Mouse (Mus musculus) G1E (cell line): ENCODE measurements around the gene Satl1.
"Not testable (repeated sequence)": the region's sequence is repeated elsewhere in the genome, so short reads cannot be mapped to it uniquely, and the experiment has no call there.

ENCODE experiments used
- CTCF ChIP-seq: IDR thresholded peaks from 2 replicates; pipeline ENCODE4 v1.5.1; 2012; ENCODE audit warnings: low read depth, low read length, inconsistent platforms, mixed read lengths
- TAL1 ChIP-seq: conservative IDR thresholded peaks from 2 replicates; pipeline ENCODE4 v1.6.1; 2012; ENCODE audit warnings: low read depth, low read length, inconsistent platforms, mixed read lengths

DNA sequence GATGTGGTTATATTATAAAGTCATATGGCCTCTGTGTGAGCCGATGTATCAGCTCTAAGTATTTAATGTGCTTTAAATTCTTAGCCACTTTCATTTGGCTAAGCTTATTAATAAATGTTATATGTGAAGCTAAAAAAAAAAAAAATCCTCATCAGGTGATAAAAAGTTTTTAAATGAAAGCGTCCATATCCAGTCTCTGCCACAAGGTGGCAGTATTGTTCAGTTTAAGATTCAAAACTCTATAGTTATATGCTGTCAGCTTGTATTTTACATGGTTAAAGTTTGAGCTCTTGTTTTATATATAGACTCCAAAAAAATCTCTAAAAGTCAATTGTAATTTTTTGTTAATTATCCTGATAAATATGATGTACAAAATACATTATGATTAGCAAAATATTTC is 16.4 kb upstream of the Satl1 start:
- not testable (repeated sequence) for TF ChIP-seq TAL1, CTCF
